24 mouse cellular contexts compared by ENCODE assay signal in the genomic region with DNA sequence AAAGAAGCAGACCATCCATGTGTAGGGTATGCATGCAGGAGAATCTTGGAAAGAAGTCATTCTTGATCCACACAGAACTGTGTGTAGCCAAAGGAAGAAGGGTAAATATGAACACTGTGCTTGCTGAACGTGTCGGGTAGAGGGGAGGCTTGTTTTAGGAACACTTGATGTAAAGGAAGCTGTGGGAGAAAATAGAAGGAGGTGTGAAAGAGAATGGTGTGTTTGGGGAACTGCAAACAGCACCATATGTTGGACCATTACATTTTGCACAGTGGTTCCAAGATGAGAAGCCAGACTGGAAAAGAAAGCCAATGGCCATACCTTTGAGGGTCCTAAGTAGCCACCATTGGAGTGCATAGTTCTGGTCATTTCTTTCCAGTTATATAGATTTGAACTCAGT. TPM values are rescaled to one million over a fixed set of nuclear protein-coding genes. Genes with fewer than 3 reads are reported as not detected.
DNase-seq lines count a peak whose midpoint lies in the region; ATAC-seq lines count a peak whose summit lies in the region.
"Had no signal": no experiment of that assay in that cellular context is flagged by ENCODE, and none has a peak within 500 bp of the region (broad histone marks: within the 10 kb centered on the region; RNA-seq: fewer than 3 reads in every experiment).

No protein-coding gene starts in this region.

- intact Hi-C loops in left cerebral cortex, postnatal 14 days (cut with DNase I) = loop anchor here (5.0 kb wide), 1 partner anchor 43 kb away; a partner anchor contains a TSS

- ATAC-seq in frontal cortex, adult (ENCODE audit: low TSS enrichment) = peak; percentile 95
- ATAC-seq: activated CD4-positive, CD25-positive, alpha-beta regulatory T cell, adult 4 months; CD4-positive, CD25-positive, alpha-beta regulatory T cell, adult 4 months; forebrain, embryonic 13.5 days; forebrain, embryonic 15.5 days; forebrain, postnatal 0 days; Patski had no signal

- DNase-seq in frontal cortex, postnatal 14 days (ENCODE audit: low spot score in 2 of 2) = no peak
- DNase-seq in left cerebral cortex, adult 11 months (ENCODE audit: low spot score) = peak; percentile 21
- DNase-seq in left cerebral cortex, postnatal 14 days (ENCODE audit: low spot score in 2 of 2) = no peak
- peak; percentile 74 for DNase-seq in brain, adult 2 months (ENCODE audit: low read depth, low spot score)
- DNase-seq in embryo, embryonic 10 days (ENCODE audit: low spot score) = no peak
- DNase-seq: adrenal gland, adult 8-10 months; adrenal gland, postnatal 14 days; adrenal gland, postnatal 36 days; B cell, adult 2 months; cerebellum, adult 11 months; cerebellum, adult 18-20 months; cerebellum, adult 8-10 months; cerebellum, adult 9-11 months; cerebellum, postnatal 14 days; cerebellum, postnatal 36 days; forebrain, postnatal 0 days had no signal

RNA-seq across cellular contexts. Expression of a gene that starts 13.8 kb away (rescaled TPM):
- 10 to 100 TPM; 24.2 to 31.1 TPM for total RNA-seq in left cerebral cortex, postnatal 14 days (2021)

RNA-seq across cellular contexts. Expression of a gene that starts 23.0 kb away (rescaled TPM):
- 1 to 10 TPM; 4.9 to 6.5 TPM for total RNA-seq in left cerebral cortex, postnatal 14 days (2021)
- total RNA-seq: CH12.LX, G1E had no signal

RNA-seq across cellular contexts. Expression of a gene that starts 42.5 kb away (rescaled TPM):
- total RNA-seq in left cerebral cortex, postnatal 14 days (2021) = 1 to 10 TPM; 1.6 to 3.0 TPM

RNA-seq across cellular contexts. Expression of a gene that starts 48.5 kb away (rescaled TPM):
- total RNA-seq in left cerebral cortex, postnatal 14 days (2021) = 1 to 10 TPM; 1.6 to 3.1 TPM

Comparison
In these comparisons a context has a peak if more than half of its experiments do, and no peak if none do; other contexts are left out.
1. DNase-seq: peak in left cerebral cortex, adult 11 months (single experiment) and brain, adult 2 months (single experiment); none in frontal cortex, postnatal 14 days (0 of 2), left cerebral cortex, postnatal 14 days (0 of 2) and embryo, embryonic 10 days (single experiment).